25 mouse cellular contexts compared by ENCODE assay signal in genomic region chr2:139276581-139276980, GRCm38 (mm10).
DNase-seq lines count a peak whose midpoint lies in the region; ATAC-seq and TF ChIP-seq lines count a peak whose summit lies in the region.
"Had no signal": no experiment of that assay in that cellular context is flagged by ENCODE, and none has a peak within 500 bp of the region (broad histone marks: within the 10 kb centered on the region; RNA-seq: fewer than 3 reads in every experiment).

No protein-coding gene starts in this region.

- DNase-seq in left cerebral cortex, postnatal 4 days: peak; percentile 71
- DNase-seq in left cerebral cortex, adult 18-20 months (ENCODE audit: low spot score in 2 of 2): no peak
- peak; percentile 89 for DNase-seq in cerebellum, adult 11-12 months
- peak; percentile 91 for DNase-seq in cerebellum, adult 9-11 months
- no peak for DNase-seq in c-Kit-positive CD71-positive TER-119-positive erythroid progenitor cells, embryonic 14.5 days (ENCODE audit: low spot score)
- no peak for DNase-seq in lung, adult 2 months
- DNase-seq in lung, postnatal 0 days (ENCODE audit: low spot score): no peak
- DNase-seq: adrenal gland, postnatal 25 days; gastrocnemius, postnatal 36 days; heart, postnatal 10 days; kidney, adult 8-10 months; kidney, postnatal 4 days; layer of hippocampus, adult 9-11 months; lung, postnatal 4 days; thymus, adult 2 months had no signal

- no peaks in the 10 kb centered on the region for H3K27me3 ChIP-seq in lung, postnatal 0 days (replicated peaks; ENCODE audit: insufficient read depth, low read length)
- H3K27me3 ChIP-seq: forebrain, embryonic 13.5 days; heart, embryonic 13.5 days; hindbrain, embryonic 15.5 days; limb, embryonic 12.5 days; liver, embryonic 15.5 days; lung, embryonic 15.5 days; megakaryocyte, embryonic 14.5 days; midbrain, embryonic 12.5 days had no signal

- H3K36me3 ChIP-seq in lung, postnatal 0 days (ENCODE audit: insufficient read depth, low read length): no peaks in the 10 kb centered on the region
- H3K36me3 ChIP-seq: heart, embryonic 13.5 days; hindbrain, embryonic 15.5 days; limb, embryonic 12.5 days; liver, embryonic 15.5 days; lung, embryonic 15.5 days; midbrain, embryonic 12.5 days had no signal

- no peak overlapping the region for H3K9ac ChIP-seq in lung, postnatal 0 days (replicated peaks; ENCODE audit: low read depth)
- H3K9ac ChIP-seq: forebrain, embryonic 13.5 days; heart, embryonic 13.5 days; hindbrain, embryonic 15.5 days; limb, embryonic 12.5 days; liver, embryonic 15.5 days; lung, embryonic 15.5 days; midbrain, embryonic 12.5 days had no signal

- no peaks in the 10 kb centered on the region for H3K4me1 ChIP-seq in lung, adult 2 months (ENCODE audit: control insufficient read depth, insufficient read depth, low read length)
- H3K4me1 ChIP-seq in lung, postnatal 0 days (ENCODE audit: insufficient read depth, low read depth, low read length): no peaks in the 10 kb centered on the region
- H3K4me1 ChIP-seq: forebrain, embryonic 13.5 days; heart, embryonic 13.5 days; hindbrain, embryonic 15.5 days; limb, embryonic 12.5 days; liver, embryonic 15.5 days; lung, embryonic 15.5 days; megakaryocyte, embryonic 14.5 days; midbrain, embryonic 12.5 days had no signal

- H3K27ac ChIP-seq in lung, postnatal 0 days (ENCODE audit: low read length): no peak overlapping the region
- H3K27ac ChIP-seq: forebrain, embryonic 13.5 days; heart, embryonic 13.5 days; hindbrain, embryonic 15.5 days; kidney, postnatal 0 days; limb, embryonic 12.5 days; liver, embryonic 15.5 days; lung, embryonic 15.5 days; midbrain, embryonic 12.5 days had no signal

- no peak for TF ChIP-seq POLR2A in lung, adult 2 months (IDR thresholded peaks at IDR 0.05; ENCODE audit: borderline replicate concordance, extremely low read depth, low read depth, low read length)

- WGBS in lung, adult 2 months: 63% methylated on average over 5 of the region's 5 CpGs
- WGBS in lung, postnatal 0 days: 62% methylated on average over 5 of the region's 5 CpGs

- H3K4me3 ChIP-seq in lung, adult 2 months (replicated peaks; ENCODE audit: extremely low read depth, low read depth, low read length): no peak overlapping the region
- H3K4me3 ChIP-seq in lung, postnatal 0 days (ENCODE audit: low read depth, low read length): no peak overlapping the region
- H3K4me3 ChIP-seq: forebrain, embryonic 13.5 days; heart, embryonic 13.5 days; hindbrain, embryonic 15.5 days; limb, embryonic 12.5 days; liver, embryonic 15.5 days; lung, embryonic 15.5 days; megakaryocyte, embryonic 14.5 days; midbrain, embryonic 12.5 days had no signal

- no peak for ATAC-seq in lung, postnatal 0 days
- ATAC-seq: CD4-positive, CD25-positive, alpha-beta regulatory T cell, adult 4 months; forebrain, embryonic 13.5 days had no signal

- intact Hi-C loops in left cerebral cortex, postnatal 4 days (cut with DNase I): no loop called here

- TF ChIP-seq EP300 in lung, postnatal 0 days (IDR thresholded peaks at IDR 0.05): no peak

- no peak overlapping the region for H3K4me2 ChIP-seq in lung, postnatal 0 days (replicated peaks; ENCODE audit: low read depth, low read length)
- H3K4me2 ChIP-seq: forebrain, embryonic 13.5 days; heart, embryonic 13.5 days; hindbrain, embryonic 15.5 days; limb, embryonic 12.5 days; liver, embryonic 15.5 days; lung, embryonic 15.5 days; midbrain, embryonic 12.5 days had no signal

- H3K9me3 ChIP-seq in lung, postnatal 0 days (ENCODE audit: low read length): no peaks in the 10 kb centered on the region
- H3K9me3 ChIP-seq: forebrain, embryonic 13.5 days; heart, embryonic 13.5 days; hindbrain, embryonic 15.5 days; limb, embryonic 12.5 days; liver, embryonic 15.5 days; lung, embryonic 15.5 days; midbrain, embryonic 12.5 days had no signal

- no peak for TF ChIP-seq CTCF in lung, adult 2 months (IDR thresholded peaks at IDR 0.05; ENCODE audit: insufficient read depth, low read length)
- TF ChIP-seq CTCF in lung, postnatal 0 days (IDR thresholded peaks at IDR 0.05): no peak

Comparison
In these comparisons a context has a peak if more than half of its experiments do, and no peak if none do; other contexts are left out.
1. DNase-seq: peak in left cerebral cortex, postnatal 4 days (single experiment), cerebellum, adult 11-12 months (single experiment) and cerebellum, adult 9-11 months (single experiment); none in left cerebral cortex, adult 18-20 months (0 of 2), c-Kit-positive CD71-positive TER-119-positive erythroid progenitor cells, embryonic 14.5 days (single experiment), lung, adult 2 months (single experiment) and lung, postnatal 0 days (single experiment).